Mouse (Mus musculus) kidney, postnatal 25 days (tissue): ENCODE data around the gene Gcnt7.

Experiments
- DNase-seq, 2 experiments: peaks; one replicate each; pipeline ENCODE4 v3.0.0; 2021; ENCODE audit warnings: mixed read lengths in 2 of 2

The Gcnt7 gene

GRCm38 (mm10) chr2:172458496-172458895 is at the start of gene Gcnt7:
Gcnt7 (minus strand) TSS chr2:172458596.
- DNase-seq, result no peak

DNA sequence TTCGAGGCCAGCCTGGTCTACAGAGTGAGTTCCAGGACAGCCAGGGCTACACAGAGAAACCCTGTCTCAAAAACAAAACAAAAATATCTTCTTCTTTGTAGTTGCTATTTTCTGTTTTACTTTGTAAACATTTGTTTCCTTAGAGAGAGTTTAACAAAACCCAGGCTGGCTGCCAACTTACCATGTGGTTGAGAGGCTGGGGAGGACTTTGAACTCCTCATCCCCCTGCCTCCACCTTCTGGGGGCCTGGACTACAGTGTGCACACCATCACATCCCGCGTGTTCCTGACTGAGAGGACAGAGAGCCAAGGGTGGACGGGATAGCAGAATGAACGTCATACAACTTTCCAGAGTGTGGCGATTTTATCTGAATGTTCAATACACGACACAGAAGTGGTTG is 47.7 kb upstream of the Gcnt7 start:
- peak; percentile 75 to 76 for DNase-seq

DNA sequence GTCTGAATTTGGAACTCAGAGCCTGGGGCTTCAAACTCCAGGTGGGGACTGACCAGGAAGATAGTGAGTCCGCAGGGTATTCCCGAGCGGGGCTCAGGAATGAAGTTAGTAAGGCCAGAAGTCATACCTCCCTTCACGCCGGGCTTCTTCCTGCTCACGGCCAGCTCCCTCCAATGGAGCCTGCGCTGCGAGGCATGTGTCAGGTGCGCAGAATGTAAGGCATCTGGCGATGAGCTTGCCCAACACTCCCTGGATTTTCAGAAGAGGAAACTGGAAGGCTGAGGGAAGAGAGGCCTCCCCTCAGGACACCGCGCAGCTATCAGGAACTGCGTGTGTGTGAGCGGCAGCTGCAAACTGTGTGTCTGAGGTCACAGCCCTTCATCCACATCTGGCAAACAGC is 43.8 kb upstream of the Gcnt7 start:
- no peak for DNase-seq

DNA sequence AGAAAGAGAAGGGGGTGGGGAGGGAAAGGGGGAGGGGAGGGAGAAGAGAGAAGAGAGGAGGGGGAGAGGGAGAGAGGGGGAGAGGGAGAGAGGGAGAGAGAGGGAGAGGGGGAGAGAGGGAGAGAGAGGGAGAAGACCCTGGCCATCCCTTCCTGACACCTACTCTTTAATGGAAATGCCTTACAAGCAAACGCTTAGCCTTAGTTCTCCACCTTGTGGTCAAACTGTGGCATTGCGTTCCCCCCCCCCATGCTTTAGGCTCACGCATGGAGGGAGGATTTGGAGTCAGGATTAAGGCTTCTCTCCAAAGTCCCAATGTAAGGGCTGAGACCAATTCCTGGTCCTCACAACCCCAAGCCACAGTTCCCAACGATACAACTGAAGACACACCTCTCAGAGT is 42.9 kb upstream of the Gcnt7 start:
- DNase-seq, result peak in 1 of 2 experiments; percentile 28

DNA sequence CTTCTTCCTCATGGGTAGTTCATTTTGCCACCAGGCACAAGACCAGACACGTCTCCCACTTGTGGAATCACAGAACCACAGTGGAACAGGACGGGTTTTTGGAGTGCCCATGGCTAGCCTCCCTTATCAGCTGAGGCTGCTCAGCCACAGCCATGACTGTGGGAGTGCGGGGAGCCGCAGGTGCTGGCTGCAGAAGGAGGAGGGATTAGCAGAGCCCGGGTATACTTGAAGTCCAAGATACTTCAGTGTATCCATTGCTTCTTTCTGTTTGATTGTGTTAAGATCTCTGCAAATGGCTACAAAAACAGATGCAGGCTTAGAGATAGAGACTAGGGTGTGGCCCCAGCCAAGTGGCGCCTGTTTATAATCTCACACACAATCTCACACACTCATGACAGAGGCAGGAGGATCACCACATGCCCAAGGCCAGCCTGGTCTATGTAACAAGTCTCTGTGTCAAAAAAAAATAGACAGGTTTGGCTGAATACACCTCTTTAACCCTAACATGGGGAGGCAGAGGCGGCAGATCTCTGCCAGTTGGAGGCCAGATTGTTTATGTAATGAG is 42.4 kb upstream of the Gcnt7 start:
- no peak for DNase-seq

DNA sequence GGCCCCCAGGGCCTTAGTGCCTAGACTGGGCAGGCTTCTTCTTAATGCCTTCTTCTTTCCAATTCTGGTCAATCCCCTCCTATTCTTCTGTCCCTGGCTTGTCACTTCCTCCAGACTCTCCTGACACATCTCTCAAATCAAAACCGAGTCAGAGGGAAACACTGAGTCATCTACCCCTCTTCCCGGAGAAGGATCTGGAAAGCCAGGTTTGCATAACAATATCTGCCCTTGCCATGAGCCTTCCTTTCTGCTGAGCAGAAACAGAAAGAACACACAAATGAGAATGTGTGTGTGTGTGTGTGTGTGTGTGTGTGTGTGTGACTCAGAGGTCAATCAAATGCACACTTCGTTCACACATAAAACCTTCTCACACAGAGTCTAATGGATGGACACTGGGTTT is 40.4 kb upstream of the Gcnt7 start:
- DNase-seq, result no peak

DNA sequence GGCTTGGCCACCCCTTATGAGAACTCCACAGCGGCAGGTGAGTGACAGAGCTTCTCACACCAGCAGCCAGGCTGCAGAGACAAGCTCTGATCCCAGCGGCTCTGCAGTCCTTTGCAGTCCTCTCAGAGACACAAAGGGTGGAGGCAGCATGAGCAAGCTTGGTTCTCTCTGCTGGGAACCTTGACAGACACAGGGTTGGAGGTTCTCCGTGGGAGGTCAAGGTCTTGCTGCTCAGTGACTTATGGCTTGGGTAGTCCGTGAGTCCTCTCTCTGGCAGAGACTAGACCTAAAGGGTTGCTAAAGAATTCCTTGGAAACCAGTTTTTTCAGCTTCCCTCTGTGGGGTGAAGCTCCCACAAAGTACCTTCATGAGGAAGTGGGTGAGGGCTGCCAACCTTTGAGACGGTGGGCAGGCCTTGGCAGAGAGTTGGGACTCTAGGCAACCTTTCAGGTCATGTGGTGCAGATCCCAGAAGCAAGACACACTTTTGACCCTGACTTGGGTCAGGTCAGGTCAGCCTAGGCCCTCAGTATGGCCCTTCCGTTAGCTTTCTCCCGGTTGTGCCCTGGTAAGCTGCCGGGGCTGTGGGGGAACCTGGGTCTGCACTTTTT is 38.4 kb upstream of the Gcnt7 start:
- peak; percentile 20 to 63 for DNase-seq

DNA sequence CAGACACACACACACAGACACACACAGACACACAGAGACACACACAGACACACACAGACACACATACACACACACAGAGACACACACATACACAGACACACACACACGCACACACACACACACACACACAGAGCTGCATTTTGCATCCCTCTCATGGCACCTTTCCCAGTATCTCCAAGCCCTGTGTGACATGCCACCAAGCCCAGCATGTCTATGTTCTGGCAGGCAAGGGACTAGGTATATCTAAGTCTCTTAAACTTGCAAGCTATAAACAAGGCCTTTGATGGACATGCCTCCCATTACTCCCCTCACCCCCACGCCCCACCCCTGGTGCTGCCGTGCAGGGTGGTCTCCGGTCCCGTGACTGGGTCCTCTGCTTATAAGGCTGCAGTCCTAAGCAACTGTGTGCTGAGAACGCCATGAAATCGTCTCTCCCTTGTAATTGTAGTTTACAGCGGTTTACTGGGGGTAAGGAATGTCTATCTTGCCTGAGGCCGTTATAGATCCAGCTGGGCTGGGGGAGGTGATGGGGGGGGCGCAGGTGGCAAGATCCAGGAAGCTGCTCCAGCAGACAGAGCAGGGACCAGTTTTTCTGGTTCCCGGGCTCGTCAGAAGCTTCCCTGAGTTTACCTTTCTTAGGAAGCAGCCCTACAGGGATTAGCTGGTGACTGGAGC is 26.4 kb upstream of the Gcnt7 start:
- DNase-seq, result no peak

GRCm38 (mm10) chr2:172483766-172484413 is 25.5 kb upstream of the Gcnt7 start:
- DNase-seq, result no peak

- DNase-seq, result no peak
These were observed 23.4 kb upstream of the Gcnt7 start for GRCm38 (mm10) chr2:172481654-172482385.

- no peak for DNase-seq
These were observed 21.9 kb upstream of the Gcnt7 start for GRCm38 (mm10) chr2:172480296-172480695.

DNA sequence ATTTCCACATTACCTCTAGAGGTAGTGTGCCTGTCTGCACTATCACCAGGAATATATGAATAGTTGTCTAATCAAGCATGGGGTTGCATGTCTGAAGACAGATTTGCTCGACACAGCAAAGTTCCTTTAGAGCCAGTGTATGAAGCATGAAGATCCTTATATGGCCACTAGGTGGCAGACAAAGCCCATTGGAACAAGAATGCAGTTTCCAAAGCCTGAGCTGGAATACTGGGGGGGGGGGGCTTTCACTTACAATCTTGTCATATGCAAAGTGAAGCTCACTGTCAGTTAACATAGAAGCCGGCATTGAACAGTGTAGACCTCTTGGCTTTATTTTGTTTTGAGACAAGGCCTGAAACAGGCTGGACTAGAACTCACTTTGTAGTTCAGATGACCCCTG is 19.5 kb upstream of the Gcnt7 start:
- DNase-seq, result peak in 1 of 2 experiments; percentile 64

GRCm38 (mm10) chr2:172477350-172477749 is 19.0 kb upstream of the Gcnt7 start:
- DNase-seq, result no peak

DNA sequence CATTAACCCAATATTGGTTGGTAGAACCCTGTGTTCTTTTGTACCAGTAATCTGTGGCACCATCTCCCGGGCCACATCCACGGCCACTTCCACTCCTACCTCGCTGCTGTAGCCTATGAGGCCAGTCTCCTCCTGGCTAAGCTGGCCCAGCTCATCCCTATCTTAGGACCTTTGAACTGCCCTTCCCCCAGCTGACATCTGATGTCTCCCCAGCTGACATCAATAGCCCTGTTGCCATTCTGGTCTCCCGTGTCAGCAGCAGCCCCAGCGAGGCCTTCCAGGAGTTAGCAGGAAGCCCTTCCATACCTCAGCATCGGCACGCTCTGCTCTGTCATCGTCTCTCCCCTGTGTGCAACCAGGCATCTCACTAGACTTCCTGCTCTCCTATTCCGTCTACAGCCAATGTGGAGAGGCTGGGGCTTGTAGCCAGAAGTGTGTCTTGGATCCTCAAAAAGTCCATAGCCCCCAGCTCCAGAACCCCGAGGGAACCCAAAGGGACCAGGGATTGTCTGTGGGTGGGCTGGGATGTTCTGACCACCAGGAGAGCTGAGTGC is 18.4 kb upstream of the Gcnt7 start:
- DNase-seq, result no peak

- DNase-seq, result peak in 1 of 2 experiments; percentile 54
These were observed 16.6 kb upstream of the Gcnt7 start for GRCm38 (mm10) chr2:172474970-172475369.

GRCm38 (mm10) chr2:172473591-172473990 is 15.2 kb upstream of the Gcnt7 start:
- no peak for DNase-seq

DNA sequence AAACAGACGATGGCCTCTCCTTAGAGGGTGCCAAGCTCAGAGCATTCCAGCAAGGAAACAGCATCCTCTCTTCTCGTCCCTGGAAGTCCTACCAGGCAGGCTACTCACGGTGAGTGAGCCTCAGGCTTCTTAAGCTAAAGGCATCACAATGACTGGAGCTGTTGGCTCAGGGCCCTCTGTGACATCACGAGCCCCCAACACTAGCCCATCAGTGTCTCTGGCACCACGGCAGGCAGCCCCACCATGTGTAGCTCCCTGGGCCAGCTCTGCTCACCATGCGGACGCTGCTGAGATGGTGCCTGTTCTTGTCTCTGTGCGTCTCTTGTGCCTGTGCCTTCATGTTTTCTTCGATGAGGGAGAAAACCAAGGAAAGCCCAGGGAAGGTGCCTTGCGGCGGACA is 13.9 kb upstream of the Gcnt7 start, which contains the start of gene Fam209:
Gene Fam209, plus strand, starts transcription at position 203 of the 400 bp plus-strand sequence.
- no peak for DNase-seq

DNA sequence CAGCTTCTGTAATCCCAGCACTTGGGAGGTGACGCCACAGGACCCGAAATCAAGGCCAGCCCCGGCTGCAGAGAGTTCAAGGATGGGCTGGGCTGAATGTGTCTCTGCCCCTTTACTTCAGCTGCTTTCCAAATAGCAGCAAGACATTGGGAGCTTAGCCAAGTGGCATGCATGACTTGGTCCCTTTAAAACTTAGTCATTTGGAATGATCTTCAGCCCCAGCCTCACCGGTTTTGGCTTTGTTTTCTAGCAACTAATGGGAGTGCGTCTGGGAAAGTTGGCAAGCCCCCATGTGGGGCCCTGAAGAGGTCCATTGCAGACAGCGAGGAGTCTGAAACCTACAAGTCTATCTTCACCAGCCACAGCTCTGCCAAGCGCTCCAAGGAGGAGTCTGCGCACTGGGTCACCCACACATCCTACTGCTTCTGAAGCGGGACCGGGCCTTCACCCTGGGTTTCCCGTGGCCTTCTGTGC is 10.0 kb upstream of the Gcnt7 start:
- peak; percentile 76 to 87 for DNase-seq

- no peak for DNase-seq
These were observed 8.8 kb upstream of the Gcnt7 start for GRCm38 (mm10) chr2:172467206-172467605.

GRCm38 (mm10) chr2:172466427-172467132 is 8.2 kb upstream of the Gcnt7 start:
- DNase-seq, result peak; percentile 66 to 78

GRCm38 (mm10) chr2:172462813-172463212 is 4.4 kb upstream of the Gcnt7 start:
- no peak for DNase-seq

DNA sequence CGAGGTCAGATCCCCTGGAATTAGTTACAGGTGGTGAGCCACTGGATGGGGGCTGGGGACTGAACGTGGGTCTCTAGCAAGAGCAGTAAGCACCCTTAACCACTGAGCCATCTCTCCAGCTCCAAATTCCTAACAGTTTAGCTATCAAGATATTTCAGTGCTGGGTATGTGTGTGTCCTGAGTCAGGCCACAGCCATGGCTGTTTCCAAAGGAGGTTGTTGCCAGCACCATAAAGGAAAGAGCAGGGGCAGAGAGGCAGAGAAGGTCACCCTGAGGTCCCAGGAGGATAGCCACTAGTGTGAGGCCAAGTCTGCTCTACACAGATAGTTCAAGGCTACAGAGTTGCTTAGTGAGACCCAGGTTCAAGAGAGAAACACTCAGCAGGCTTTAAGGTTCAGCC is 2.3 kb upstream of the Gcnt7 start:
- no peak for DNase-seq
